20 mouse cellular contexts compared by ENCODE assay signal in genomic region chr4:123164157-123164556, GRCm38 (mm10). TPM values are rescaled to one million over a fixed set of nuclear protein-coding genes. Genes with fewer than 3 reads are reported as not detected.
DNase-seq lines count a peak whose midpoint lies in the region; ATAC-seq and TF ChIP-seq lines count a peak whose summit lies in the region.
"Had no signal": no experiment of that assay in that cellular context is flagged by ENCODE, and none has a peak within 500 bp of the region (broad histone marks: within the 10 kb centered on the region; RNA-seq: fewer than 3 reads in every experiment).

No protein-coding gene starts in this region.

- no peak for TF ChIP-seq EP300 in heart, postnatal 0 days (IDR thresholded peaks at IDR 0.05; ENCODE audit: low read depth)

- H3K27ac ChIP-seq in heart, postnatal 0 days (ENCODE audit: low read depth): no peak overlapping the region
- H3K27ac ChIP-seq: embryonic facial prominence, embryonic 15.5 days; forebrain, embryonic 12.5 days; hindbrain, embryonic 10.5 days; limb, embryonic 15.5 days; midbrain, embryonic 10.5 days had no signal

- H3K4me1 ChIP-seq in heart, postnatal 0 days (ENCODE audit: control insufficient read depth, insufficient read depth): no peaks in the 10 kb centered on the region; the same call in 1 of the 2 replicates
- H3K4me1 ChIP-seq: limb, embryonic 15.5 days had no signal

- ATAC-seq in frontal cortex, adult (ENCODE audit: low TSS enrichment): peak; percentile 76; the same call in 1 of the 2 replicates
- ATAC-seq in heart, postnatal 0 days (ENCODE audit: insufficient read depth, low read depth): no peak
- ATAC-seq: liver, postnatal 0 days had no signal

- H3K4me3 ChIP-seq in heart, postnatal 0 days (ENCODE audit: low read depth, low read length): no peak overlapping the region
- H3K4me3 ChIP-seq: embryonic facial prominence, embryonic 15.5 days; forebrain, embryonic 12.5 days; hindbrain, embryonic 10.5 days; limb, embryonic 15.5 days; midbrain, embryonic 10.5 days had no signal

- DNase-seq in frontal cortex, postnatal 10 days (ENCODE audit: low spot score in 2 of 2): no peak
- no peak for DNase-seq in heart, postnatal 0 days (ENCODE audit: low spot score)
- DNase-seq in heart, adult 11 months: no peak
- DNase-seq in right cerebral cortex, postnatal 25 days: peak; percentile 58
- no peak for DNase-seq in right cerebral cortex, postnatal 10 days (ENCODE audit: low spot score in 2 of 2)
- DNase-seq in telencephalon, adult 2 months (ENCODE audit: low read depth, low spot score): peak; percentile 71
- no peak for DNase-seq in T-cell, adult 2 months (ENCODE audit: low spot score)
- DNase-seq: cerebellum, adult 8-10 months; kidney, adult 9 months; liver, postnatal 0 days; thymus, adult 18-20 months had no signal

- H3K9ac ChIP-seq in heart, postnatal 0 days (replicated peaks; ENCODE audit: low read depth, low read length): no peak overlapping the region
- H3K9ac ChIP-seq: embryonic facial prominence, embryonic 15.5 days; forebrain, embryonic 12.5 days; limb, embryonic 15.5 days; liver, postnatal 0 days had no signal

- no peaks in the 10 kb centered on the region; the same call in 1 of the 2 replicates for H3K9me3 ChIP-seq in heart, postnatal 0 days (replicated peaks; ENCODE audit: control insufficient read depth, low read length)
- H3K9me3 ChIP-seq: embryonic facial prominence, embryonic 15.5 days; forebrain, embryonic 12.5 days; hindbrain, embryonic 10.5 days; limb, embryonic 15.5 days; midbrain, embryonic 10.5 days had no signal

- WGBS in heart, postnatal 0 days: 20% methylated on average over 15 of the region's 15 CpGs

- peak overlapping the region; percentile 35 for H3K4me2 ChIP-seq in heart, postnatal 0 days (ENCODE audit: low read depth, low read length)
- H3K4me2 ChIP-seq: embryonic facial prominence, embryonic 15.5 days; forebrain, embryonic 12.5 days; limb, embryonic 15.5 days had no signal

- TF ChIP-seq CTCF in heart, postnatal 0 days (IDR thresholded peaks at IDR 0.05; ENCODE audit: low read depth): no peak

- H3K36me3 ChIP-seq in heart, postnatal 0 days (replicated peaks; ENCODE audit: control insufficient read depth, insufficient read depth, low read length): no peaks in the 10 kb centered on the region
- H3K36me3 ChIP-seq: embryonic facial prominence, embryonic 15.5 days; forebrain, embryonic 12.5 days; hindbrain, embryonic 10.5 days; limb, embryonic 15.5 days; midbrain, embryonic 10.5 days had no signal

- H3K27me3 ChIP-seq in heart, postnatal 0 days (ENCODE audit: control insufficient read depth, insufficient read depth, low read length): no peaks in the 10 kb centered on the region
- H3K27me3 ChIP-seq: limb, embryonic 15.5 days had no signal

RNA-seq across cellular contexts. Expression of gene Hpcal4, which starts 18.9 kb away (rescaled TPM):
- total RNA-seq in heart, postnatal 0 days (2014; rRNA removed; ENCODE audit: low replicate concordance): 0.57 and 1.5 TPM in 2 replicates
- polyA plus RNA-seq in heart, postnatal 0 days (2015; fragmentation: Nextera tagmentation; extraction: Ambion mirVana): 0.40 and 0.41 TPM in 2 replicates
- total RNA-seq: monocyte, adult 5-6 weeks had no signal
- polyA plus RNA-seq: liver, postnatal 0 days had no signal

RNA-seq across cellular contexts. Expression of gene Ppie, which starts 24.4 kb away (rescaled TPM):
- total RNA-seq in heart, postnatal 0 days (2014; rRNA removed; ENCODE audit: low replicate concordance): 21.9 and 37.5 TPM in 2 replicates
- polyA plus RNA-seq in heart, postnatal 0 days (2015; fragmentation: Nextera tagmentation; extraction: Ambion mirVana): 36.9 and 37.3 TPM in 2 replicates

RNA-seq across cellular contexts. Expression of gene Nt5c1a, which starts 37.1 kb away (rescaled TPM):
- 3.4 and 14.6 TPM in 2 replicates for total RNA-seq in heart, postnatal 0 days (2014; rRNA removed; ENCODE audit: low replicate concordance)
- 1.7 and 2.4 TPM in 2 replicates for polyA plus RNA-seq in heart, postnatal 0 days (2015; fragmentation: Nextera tagmentation; extraction: Ambion mirVana)
- total RNA-seq: monocyte, adult 5-6 weeks had no signal
- polyA plus RNA-seq: embryonic facial prominence, embryonic 15.5 days; forebrain, embryonic 12.5 days; hindbrain, embryonic 10.5 days; limb, embryonic 15.5 days; liver, postnatal 0 days; midbrain, embryonic 10.5 days; neural tube, embryonic 14.5 days had no signal

RNA-seq across cellular contexts. Expression of gene Oxct2b, which starts 48.1 kb away (rescaled TPM):
- not detected in 2 replicates for total RNA-seq in heart, postnatal 0 days (2014; rRNA removed; ENCODE audit: low replicate concordance)
- polyA plus RNA-seq in heart, postnatal 0 days (2015; fragmentation: Nextera tagmentation; extraction: Ambion mirVana): not detected in 2 replicates
- total RNA-seq: gastrocnemius, adult 8-10 months; monocyte, adult 5-6 weeks had no signal
- polyA plus RNA-seq: hindbrain, embryonic 10.5 days; liver, postnatal 0 days had no signal

RNA-seq across cellular contexts. Expression of gene Bmp8b, which starts 59.2 kb away (rescaled TPM):
- not detected in 2 replicates for total RNA-seq in heart, postnatal 0 days (2014; rRNA removed; ENCODE audit: low replicate concordance)
- polyA plus RNA-seq in heart, postnatal 0 days (2015; fragmentation: Nextera tagmentation; extraction: Ambion mirVana): 0.05 and 0.10 TPM in 2 replicates
- total RNA-seq: gastrocnemius, adult 8-10 months; monocyte, adult 5-6 weeks had no signal

Comparison
In these comparisons a context has a peak if more than half of its experiments do, and no peak if none do; other contexts are left out.
1. DNase-seq: peak in right cerebral cortex, postnatal 25 days (single experiment) and telencephalon, adult 2 months (single experiment); none in frontal cortex, postnatal 10 days (0 of 2), heart, postnatal 0 days (single experiment), heart, adult 11 months (single experiment), right cerebral cortex, postnatal 10 days (0 of 2) and T-cell, adult 2 months (single experiment).